Comparison of ENCODE assay signal across 8 mouse cellular contexts in genomic region chr9:64736076-64736638, GRCm38 (mm10). TPM values are rescaled to one million over a fixed set of nuclear protein-coding genes. Genes with fewer than 3 reads are reported as not detected.
A peak's percentile ranks its signal among the peaks of the same experiment; 100 is the strongest.
DNase-seq lines count a peak whose midpoint lies in the region; ATAC-seq and TF ChIP-seq lines count a peak whose summit lies in the region.

No protein-coding gene starts in this region.

- H3K27me3 ChIP-seq in heart, adult 2 months (ENCODE audit: control insufficient read depth, insufficient read depth, low read length) = no peaks in the 10 kb centered on the region
- H3K27me3 ChIP-seq in forebrain, embryonic 14.5 days (replicated peaks; ENCODE audit: control insufficient read depth, insufficient read depth, low read length) = no peaks in the 10 kb centered on the region
- no peaks in the 10 kb centered on the region for H3K27me3 ChIP-seq in liver, embryonic 12.5 days (replicated peaks)
- H3K27me3 ChIP-seq in splenic B cell, adult 2 months (ENCODE audit: control insufficient read depth, insufficient read depth, low read length, poor library complexity, severe bottlenecking) = no peaks in the 10 kb centered on the region

- peak overlapping the region; percentile 54 for H3K4me2 ChIP-seq in forebrain, embryonic 14.5 days (ENCODE audit: low read length)
- H3K4me2 ChIP-seq in liver, embryonic 12.5 days = peak overlapping the region; percentile 90

- H3K4me3 ChIP-seq in heart, adult 2 months = peak overlapping the region; percentile 92
- peak overlapping the region; percentile 78 to 99 for H3K4me3 ChIP-seq in ES-E14 (ENCODE audit: insufficient read depth in 1 of 2, low read depth in 1 of 2, low read length in 2 of 2, poor library complexity in 1 of 2, severe bottlenecking in 1 of 2)
- H3K4me3 ChIP-seq in forebrain, embryonic 14.5 days (ENCODE audit: low read depth, low read length) = peak overlapping the region; percentile 97
- peak overlapping the region; percentile 100 for H3K4me3 ChIP-seq in liver, embryonic 12.5 days

- TF ChIP-seq EP300 in heart, adult 2 months (IDR thresholded peaks at IDR 0.05; ENCODE audit: insufficient read depth, low read depth, low read length) = no peak

- H3K9ac ChIP-seq in heart, adult 2 months (ENCODE audit: low read depth, low read length) = peak overlapping the region; percentile 43
- H3K9ac ChIP-seq in ES-E14 (ENCODE audit: insufficient read depth, low read depth, low read length, poor library complexity, severe bottlenecking) = peak overlapping the region; percentile 87; the same call in 1 of the 2 replicates
- peak overlapping the region; percentile 88 for H3K9ac ChIP-seq in forebrain, embryonic 14.5 days (ENCODE audit: low read length)
- H3K9ac ChIP-seq in liver, embryonic 12.5 days = peak overlapping the region; percentile 97

- 0 out of 2 replicates have a peak, but pooled peaks cover 3% of the 10 kb centered on the region for H3K79me2 ChIP-seq in heart, adult 2 months (replicated peaks; ENCODE audit: control insufficient read depth, insufficient read depth, low read length)

- H3K36me3 ChIP-seq in heart, adult 2 months (ENCODE audit: control insufficient read depth, insufficient read depth, low read length) = peaks cover 24% of the 10 kb centered on the region
- no peaks in the 10 kb centered on the region for H3K36me3 ChIP-seq in ES-E14 (ENCODE audit: control insufficient read depth, insufficient read depth, low read length, poor library complexity, severe bottlenecking)
- H3K36me3 ChIP-seq in forebrain, embryonic 14.5 days (ENCODE audit: control insufficient read depth, insufficient read depth, low read length) = no peaks in the 10 kb centered on the region
- no peaks in the 10 kb centered on the region for H3K36me3 ChIP-seq in liver, embryonic 12.5 days
- H3K36me3 ChIP-seq in splenic B cell, adult 2 months (ENCODE audit: control insufficient read depth, insufficient read depth, low read length, poor library complexity, severe bottlenecking) = no peaks in the 10 kb centered on the region

- TF ChIP-seq CTCF in heart, adult 2 months (IDR thresholded peaks at IDR 0.05) = no peak

- intact Hi-C loops in heart, adult 2 months (cut with DNase I) = loop anchor here (2.0 to 10.0 kb wide), 4 partner anchors 76 to 459 kb away; partner anchors contain the start of genes Dennd4a, Dis3l, Dpp8 and Parp16
- intact Hi-C loops in heart, postnatal 25 days (cut with DNase I) = loop anchor here (5.0 kb wide), 1 partner anchor 76 kb away; the partner anchor contains the start of gene Dennd4a

- TF ChIP-seq POLR2A in heart, adult 2 months (IDR thresholded peaks at IDR 0.05; ENCODE audit: insufficient read depth, low read depth, low read length) = no peak

- no peaks in the 10 kb centered on the region for H3K9me3 ChIP-seq in ES-E14 (ENCODE audit: control insufficient read depth, insufficient read depth, low read depth, low read length)
- H3K9me3 ChIP-seq in forebrain, embryonic 14.5 days (replicated peaks; ENCODE audit: control insufficient read depth, low read length) = no peaks in the 10 kb centered on the region
- H3K9me3 ChIP-seq in liver, embryonic 12.5 days (replicated peaks) = no peaks in the 10 kb centered on the region

- H3K4me1 ChIP-seq in heart, adult 2 months (ENCODE audit: control insufficient read depth, insufficient read depth, low read length) = peaks cover 7% of the 10 kb centered on the region
- H3K4me1 ChIP-seq in ES-E14 (ENCODE audit: control insufficient read depth in 2 of 2, insufficient read depth in 2 of 2, low read length in 2 of 2, poor library complexity in 1 of 2) = peaks cover 3% of the 10 kb centered on the region in 2 experiments; a peak in 1 of 4 replicates
- peaks cover 4% of the 10 kb centered on the region; the same call in 1 of the 2 replicates for H3K4me1 ChIP-seq in forebrain, embryonic 14.5 days (ENCODE audit: control insufficient read depth, insufficient read depth, low read length)
- peaks cover 32% of the 10 kb centered on the region for H3K4me1 ChIP-seq in liver, embryonic 12.5 days

- DNase-seq in heart, adult 2 months = no peak
- no peak for DNase-seq in heart, postnatal 25 days (ENCODE audit: low spot score)
- DNase-seq in ES-E14 (ENCODE audit: low read depth, low spot score) = no peak
- peak; percentile 3 for DNase-seq in forebrain, embryonic 14.5 days (ENCODE audit: low spot score)
- peak; percentile 35 for DNase-seq in splenic B cell, adult 2 months (ENCODE audit: low read depth, low spot score)
- no peak for DNase-seq in retina, embryonic 14.5 days (ENCODE audit: low spot score)

- 2% methylated on average over 9 of the region's 9 CpGs for WGBS in heart, adult 2 months
- WGBS in forebrain, embryonic 14.5 days = 13% methylated on average over 9 of the region's 9 CpGs
- WGBS in liver, embryonic 12.5 days (ENCODE audit: insufficient replicate concordance) = 2% methylated on average over 9 of the region's 9 CpGs

- peak overlapping the region; percentile 94 for H3K27ac ChIP-seq in heart, adult 2 months
- no peak overlapping the region for H3K27ac ChIP-seq in ES-E14 (ENCODE audit: insufficient read depth, low read depth, low read length, poor library complexity, severe bottlenecking)
- H3K27ac ChIP-seq in forebrain, embryonic 14.5 days (ENCODE audit: low read depth, low read length) = peak overlapping the region; percentile 94; the same call in 1 of the 2 replicates
- H3K27ac ChIP-seq in liver, embryonic 12.5 days = peak overlapping the region; percentile 92

- in situ Hi-C loops in ES-E14 (cut with MboI; ENCODE audit: low sequenced_read_pairs in 2 of 2, unreplicated experiment in 2 of 2) = no loop called here

- ATAC-seq in forebrain, embryonic 14.5 days = no peak
- ATAC-seq in liver, embryonic 12.5 days = no peak
- ATAC-seq in monocyte, adult 5-6 weeks (replicated peaks; ENCODE audit: insufficient number of reproducible peaks, low FRiP score, low TSS enrichment, poor library complexity, severe bottlenecking) = no peak

TF ChIP-seq in ES-E14, 5 proteins besides CTCF, POLR2A, EP300 and RAD21:
- TF ChIP-seq ZNF384 (IDR thresholded peaks at IDR 0.05; ENCODE audit: low read depth, low read length) = no peak
- TF ChIP-seq ZC3H11A (IDR thresholded peaks at IDR 0.05; ENCODE audit: borderline replicate concordance, low read depth, low read length) = no peak

RNA-seq across cellular contexts. Expression of gene Rab11a, which starts 1.4 kb away (rescaled TPM):
- 100 to 1,000 TPM; 154 to 162 TPM for total RNA-seq in heart, adult 2 months (2021)
- polyA plus RNA-seq in heart, adult 2 months (2012; rRNA removed) = 79.0 and 140 TPM in 2 replicates
- total RNA-seq in heart, postnatal 25 days (2021) = 100 to 1,000 TPM; 170 to 191 TPM
- 55.1 and 77.0 TPM in 2 replicates for total RNA-seq in ES-E14 (2012; rRNA removed)
- polyA plus RNA-seq in forebrain, embryonic 14.5 days (2014; fragmentation: Nextera tagmentation; extraction: Ambion mirVana) = 410 and 427 TPM in 2 replicates
- 240 and 248 TPM in 2 replicates for polyA plus RNA-seq in liver, embryonic 12.5 days (2016; fragmentation: Nextera tagmentation; extraction: Ambion mirVana)
- total RNA-seq in monocyte, adult 5-6 weeks (2017) = 169 to 356 TPM (median 307 TPM) in 3 replicates

Comparison
In these comparisons a context has a peak if more than half of its experiments do, and no peak if none do; other contexts are left out.
1. DNase-seq: peak in forebrain, embryonic 14.5 days (single experiment) and splenic B cell, adult 2 months (single experiment); none in heart, adult 2 months (0 of 2), heart, postnatal 25 days (single experiment), ES-E14 (single experiment) and retina, embryonic 14.5 days (single experiment).
2. H3K9ac ChIP-seq: peak in every context shown above with its lines; median percentile 97 in liver, embryonic 12.5 days; 88 in forebrain, embryonic 14.5 days; 87 in ES-E14; 43 in heart, adult 2 months.
3. Peak in every context shown above with its lines, with median percentiles within 50 percentile points of each other: H3K4me3 ChIP-seq.